Mouse (Mus musculus): ENCODE results near the gene B3galt5. TPM values are rescaled to one million over a fixed set of nuclear protein-coding genes. Genes with fewer than 3 reads are reported as not detected.

The B3galt5 gene
- polyA plus RNA-seq, 1 experiment from 2014 or later = 1.4 TPM

- Histone ChIP-seq H3K9ac (ENCODE audit: low read length) (no peak overlapping the region), H3K36me3 (ENCODE audit: control insufficient read depth, insufficient read depth, low read length) (no peaks in the 10 kb centered on the region), H3K4me2 (ENCODE audit: low read length) (no peak overlapping the region), H3K4me3 (ENCODE audit: low read depth, low read length) (no peak overlapping the region), H3K9me3 (ENCODE audit: control insufficient read depth, low read length) (no peaks in the 10 kb centered on the region), H3K4me1 (replicated peaks; ENCODE audit: control insufficient read depth, insufficient read depth, low read length) (no peaks in the 10 kb centered on the region; the same call in 1 of the 2 replicates), H3K27me3 (replicated peaks; ENCODE audit: control insufficient read depth, insufficient read depth, low read length) (no peaks in the 10 kb centered on the region), H3K27ac (ENCODE audit: low read depth) (no peak overlapping the region)
- 84% methylated on average over 4 of the region's 4 CpGs for WGBS
- no peak for DNase-seq (ENCODE audit: low spot score)
- no peak for ATAC-seq (replicated peaks; ENCODE audit: low FRiP score, low TSS enrichment, low read depth)
Observed at GRCm38 (mm10) chr16:96341945-96342344, 106.3 kb downstream of the B3galt5 start.

- Histone ChIP-seq H3K9ac (ENCODE audit: low read length) (no peak overlapping the region), H3K4me3 (ENCODE audit: low read depth, low read length) (no peak overlapping the region), H3K4me2 (ENCODE audit: low read length) (no peak overlapping the region), H3K27me3 (replicated peaks; ENCODE audit: control insufficient read depth, insufficient read depth, low read length) (no peaks in the 10 kb centered on the region), H3K9me3 (ENCODE audit: control insufficient read depth, low read length) (no peaks in the 10 kb centered on the region), H3K27ac (ENCODE audit: low read depth) (no peak overlapping the region), H3K36me3 (ENCODE audit: control insufficient read depth, insufficient read depth, low read length) (no peaks in the 10 kb centered on the region), H3K4me1 (replicated peaks; ENCODE audit: control insufficient read depth, insufficient read depth, low read length) (no peaks in the 10 kb centered on the region; the same call in none of the 2 replicates)
- WGBS = 3% methylated on average over 10 of the region's 10 CpGs
- ATAC-seq (replicated peaks; ENCODE audit: low FRiP score, low TSS enrichment, low read depth) (0 out of 2 replicates have a peak, but pooled peaks have one; percentile 30), DNase-seq (ENCODE audit: low spot score) (peak; percentile 85)
Observed at GRCm38 (mm10) chr16:96345117-96345516, 109.5 kb downstream of the B3galt5 start.

- H3K27me3 ChIP-seq (replicated peaks; ENCODE audit: control insufficient read depth, insufficient read depth, low read length) = no peaks in the 10 kb centered on the region
- no peaks in the 10 kb centered on the region; the same call in none of the 2 replicates for H3K4me1 ChIP-seq (replicated peaks; ENCODE audit: control insufficient read depth, insufficient read depth, low read length)
- WGBS = 45% methylated on average over 11 of the region's 11 CpGs
- H3K9ac ChIP-seq (ENCODE audit: low read length) = no peak overlapping the region
- peak overlapping the region; percentile 18; the same call in 1 of the 2 replicates for H3K27ac ChIP-seq (ENCODE audit: low read depth)
- H3K36me3 ChIP-seq (ENCODE audit: control insufficient read depth, insufficient read depth, low read length) = no peaks in the 10 kb centered on the region
- H3K4me3 ChIP-seq (ENCODE audit: low read depth, low read length) = no peak overlapping the region
- ATAC-seq (replicated peaks; ENCODE audit: low FRiP score, low TSS enrichment, low read depth) (no peak), DNase-seq (ENCODE audit: low spot score) (no peak)
- H3K9me3 ChIP-seq (ENCODE audit: control insufficient read depth, low read length) = no peaks in the 10 kb centered on the region
- peak overlapping the region; percentile 29 for H3K4me2 ChIP-seq (ENCODE audit: low read length)
Observed at GRCm38 (mm10) chr16:96348070-96348469, 112.5 kb downstream of the B3galt5 start.

GRCm38 (mm10) chr16:96348766-96349165, 113.2 kb downstream of the B3galt5 start:
- ATAC-seq (replicated peaks; ENCODE audit: low FRiP score, low TSS enrichment, low read depth) = no peak
- DNase-seq (ENCODE audit: low spot score) = no peak

GRCm38 (mm10) chr16:96351520-96351919, 115.9 kb downstream of the B3galt5 start:
- WGBS = 92% methylated on average over 2 of the region's 2 CpGs
- Histone ChIP-seq H3K4me3 (ENCODE audit: low read depth, low read length) (no peak overlapping the region), H3K9ac (ENCODE audit: low read length) (no peak overlapping the region), H3K4me1 (replicated peaks; ENCODE audit: control insufficient read depth, insufficient read depth, low read length) (no peaks in the 10 kb centered on the region; the same call in none of the 2 replicates), H3K4me2 (ENCODE audit: low read length) (no peak overlapping the region), H3K9me3 (ENCODE audit: control insufficient read depth, low read length) (no peaks in the 10 kb centered on the region), H3K36me3 (ENCODE audit: control insufficient read depth, insufficient read depth, low read length) (no peaks in the 10 kb centered on the region), H3K27me3 (replicated peaks; ENCODE audit: control insufficient read depth, insufficient read depth, low read length) (no peaks in the 10 kb centered on the region), H3K27ac (ENCODE audit: low read depth) (no peak overlapping the region)
- no peak for ATAC-seq (replicated peaks; ENCODE audit: low FRiP score, low TSS enrichment, low read depth)
- no peak for DNase-seq (ENCODE audit: low spot score)

More at GRCm38 (mm10) chr16:96348766-96349165, 113.2 kb downstream of the B3galt5 start:
- no peaks in the 10 kb centered on the region; the same call in none of the 2 replicates for H3K4me1 ChIP-seq (replicated peaks; ENCODE audit: control insufficient read depth, insufficient read depth, low read length)
- H3K4me3 ChIP-seq (ENCODE audit: low read depth, low read length) = no peak overlapping the region
- WGBS = 76% methylated on average over 5 of the region's 5 CpGs
- H3K4me2 ChIP-seq (ENCODE audit: low read length) = no peak overlapping the region
- no peak overlapping the region for H3K9ac ChIP-seq (ENCODE audit: low read length)
- peak overlapping the region; percentile 18; the same call in 1 of the 2 replicates for H3K27ac ChIP-seq (ENCODE audit: low read depth)
- H3K9me3 ChIP-seq (ENCODE audit: control insufficient read depth, low read length) = no peaks in the 10 kb centered on the region
- H3K36me3 ChIP-seq (ENCODE audit: control insufficient read depth, insufficient read depth, low read length) = no peaks in the 10 kb centered on the region
- H3K27me3 ChIP-seq (replicated peaks; ENCODE audit: control insufficient read depth, insufficient read depth, low read length) = no peaks in the 10 kb centered on the region

DNA sequence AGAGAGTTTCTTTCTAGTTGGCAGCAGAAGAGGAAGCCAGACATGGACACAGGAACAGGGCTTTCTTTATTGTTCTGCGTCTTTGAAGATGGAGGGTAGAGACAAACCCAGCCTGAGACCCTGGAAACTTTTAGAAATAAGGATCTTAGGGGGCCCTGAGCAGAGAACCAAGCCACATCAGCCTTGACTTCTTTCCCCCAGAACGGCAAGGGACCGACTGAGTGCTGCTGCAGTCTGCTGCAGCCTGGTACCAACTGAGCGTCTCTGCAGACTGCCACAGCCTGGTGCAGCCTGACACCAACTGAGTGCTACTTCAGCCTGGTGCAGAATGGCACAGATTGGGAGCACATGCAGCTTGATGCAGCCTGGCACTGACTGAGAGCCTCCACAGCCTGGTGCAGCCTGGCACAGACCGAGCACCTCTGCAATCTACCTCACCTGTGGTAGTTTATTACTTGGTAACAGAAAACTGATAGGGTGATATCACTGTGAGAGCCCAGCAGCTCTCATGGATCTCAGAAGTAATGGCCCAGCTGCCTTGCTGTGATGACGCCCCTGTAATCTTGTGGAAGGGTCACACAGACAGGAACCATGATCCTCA, 117.8 kb downstream of the B3galt5 start:
- ATAC-seq (replicated peaks; ENCODE audit: low FRiP score, low TSS enrichment, low read depth) = no peak
- H3K9me3 ChIP-seq (ENCODE audit: control insufficient read depth, low read length) = no peaks in the 10 kb centered on the region

GRCm38 (mm10) chr16:96353996-96354395, 118.4 kb downstream of the B3galt5 start:
- DNase-seq (ENCODE audit: low spot score) (no peak), ATAC-seq (replicated peaks; ENCODE audit: low FRiP score, low TSS enrichment, low read depth) (no peak)
- no peaks in the 10 kb centered on the region for H3K4me1 ChIP-seq (replicated peaks; ENCODE audit: control insufficient read depth, insufficient read depth, low read length)
- 30% methylated on average over 6 of the region's 6 CpGs for WGBS
- no peaks in the 10 kb centered on the region for H3K36me3 ChIP-seq (ENCODE audit: control insufficient read depth, insufficient read depth, low read length)
- no peaks in the 10 kb centered on the region for H3K9me3 ChIP-seq (ENCODE audit: control insufficient read depth, low read length)
- no peak overlapping the region for H3K4me2 ChIP-seq (ENCODE audit: low read length)
- no peak overlapping the region for H3K4me3 ChIP-seq (ENCODE audit: low read depth, low read length)
- H3K27me3 ChIP-seq (replicated peaks; ENCODE audit: control insufficient read depth, insufficient read depth, low read length) = no peaks in the 10 kb centered on the region
- H3K27ac ChIP-seq (ENCODE audit: low read depth) = no peak overlapping the region
- H3K9ac ChIP-seq (ENCODE audit: low read length) = no peak overlapping the region

More for the DNA sequence above, 117.8 kb downstream of the B3galt5 start:
- 72% methylated on average over 6 of the region's 6 CpGs for WGBS
- DNase-seq (ENCODE audit: low spot score) = no peak
- H3K4me1 ChIP-seq (replicated peaks; ENCODE audit: control insufficient read depth, insufficient read depth, low read length) = no peaks in the 10 kb centered on the region; the same call in 1 of the 2 replicates
- no peaks in the 10 kb centered on the region for H3K27me3 ChIP-seq (replicated peaks; ENCODE audit: control insufficient read depth, insufficient read depth, low read length)
- H3K27ac ChIP-seq (ENCODE audit: low read depth) = no peak overlapping the region
- H3K9ac ChIP-seq (ENCODE audit: low read length) = no peak overlapping the region
- H3K36me3 ChIP-seq (ENCODE audit: control insufficient read depth, insufficient read depth, low read length) = no peaks in the 10 kb centered on the region
- no peak overlapping the region for H3K4me2 ChIP-seq (ENCODE audit: low read length)
- no peak overlapping the region for H3K4me3 ChIP-seq (ENCODE audit: low read depth, low read length)

DNA sequence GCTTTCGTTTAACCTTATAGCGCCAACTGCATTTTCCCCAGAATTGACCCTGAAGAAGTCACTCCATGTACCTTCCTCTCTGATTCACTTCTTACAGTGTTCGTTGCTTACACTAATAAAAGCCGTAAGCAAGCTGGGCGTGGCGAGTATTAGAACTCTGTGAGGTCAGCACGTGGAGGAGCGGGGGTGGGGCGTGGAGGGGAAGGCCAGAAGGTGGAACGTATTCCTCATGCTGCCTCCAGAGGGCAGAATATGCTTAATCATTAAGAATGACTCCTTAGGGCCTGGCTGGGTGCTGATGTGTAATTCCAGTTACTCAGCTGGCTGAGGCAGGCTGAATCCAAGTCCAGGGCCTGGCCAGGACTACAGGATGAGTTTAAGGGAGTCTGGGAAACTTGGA, 122.3 kb downstream of the B3galt5 start:
- Histone ChIP-seq H3K36me3 (ENCODE audit: control insufficient read depth, insufficient read depth, low read length) (no peaks in the 10 kb centered on the region), H3K4me1 (replicated peaks; ENCODE audit: control insufficient read depth, insufficient read depth, low read length) (peaks cover 10% of the 10 kb centered on the region), H3K9ac (ENCODE audit: low read length) (0 out of 2 replicates have a peak overlapping the region, but pooled peaks have one; percentile 27), H3K4me2 (ENCODE audit: low read length) (peak overlapping the region; percentile 46), H3K27ac (ENCODE audit: low read depth) (no peak overlapping the region), H3K4me3 (ENCODE audit: low read depth, low read length) (peak overlapping the region; percentile 23), H3K9me3 (ENCODE audit: control insufficient read depth, low read length) (no peaks in the 10 kb centered on the region), H3K27me3 (replicated peaks; ENCODE audit: control insufficient read depth, insufficient read depth, low read length) (no peaks in the 10 kb centered on the region)
- 14% methylated on average over 10 of the region's 10 CpGs for WGBS
- 0 out of 2 replicates have a peak, but pooled peaks have one; percentile 37 for ATAC-seq (replicated peaks; ENCODE audit: low FRiP score, low TSS enrichment, low read depth)
- DNase-seq (ENCODE audit: low spot score) = peak; percentile 79
